Mouse (Mus musculus): Measurements from ENCODE around the gene Rasgef1b.

GRCm38 (mm10) chr5:99399855-99400626, 328.8 kb downstream of the Rasgef1b start:
- TF ChIP-seq CTCF (IDR thresholded peaks at IDR 0.05; ENCODE audit: control insufficient read depth, insufficient read depth, low read length) (no peak), POLR2A (IDR thresholded peaks at IDR 0.05; ENCODE audit: borderline replicate concordance, control insufficient read depth, low read depth, low read length) (no peak)
